Mouse (Mus musculus) forelimb bud, embryonic 11.5 days (tissue): ENCODE measurements at regions not wholly inside any gene's neighbourhood (a gene's known extent, or its start where the extent isn't known, plus 50 kb on each side); places are given as distances from the start of the nearest gene placed in this dataset.

Experiments
- DNase-seq: peaks from one replicate; pipeline ENCODE4 v3.0.0-alpha.2; 2012; ENCODE audit warnings: low read depth, low spot score

- no peak for DNase-seq
Observed at GRCm38 (mm10) chr5:55014952-55015351, 1016.7 kb downstream of the Stim2 start.

GRCm38 (mm10) chr5:55049287-55049913 lies 1051.1 kb downstream of the Stim2 start:
- peak; percentile 14 for DNase-seq
